Mouse (Mus musculus): ENCODE measurements around the gene Hadhb. TPM values are rescaled to one million over a fixed set of nuclear protein-coding genes. Genes with fewer than 3 reads are reported as not detected.

Hadhb gene
- polyA plus RNA-seq (2012; rRNA removed), result 109 and 124 TPM in 2 replicates

GRCm38 (mm10) chr5:30154474-30155394 lies at the start of gene Hadhb, which contains the start of gene Hadha:
TSS of gene Hadhb (plus strand) at chr5:30155248.
TSS of gene Hadha (minus strand) at chr5:30155162.
- DNase-seq (ENCODE audit: low read depth), result no peak

- no peak for DNase-seq (ENCODE audit: low read depth)
Observed at GRCm38 (mm10) chr5:30105668-30106300, 49.3 kb upstream of the Hadhb start, which contains the start of gene 3110082J24Rik. TSS of gene 3110082J24Rik (minus strand) at chr5:30106086.

GRCm38 (mm10) chr5:30106756-30107155 lies 48.3 kb upstream of the Hadhb start:
- no peak for DNase-seq (ENCODE audit: low read depth)

- no peak for DNase-seq (ENCODE audit: low read depth)
Observed at GRCm38 (mm10) chr5:30107186-30107585, 47.9 kb upstream of the Hadhb start.

- no peak for DNase-seq (ENCODE audit: low read depth)
Observed at GRCm38 (mm10) chr5:30107611-30108041, 47.4 kb upstream of the Hadhb start.

- no peak for DNase-seq (ENCODE audit: low read depth)
Observed at GRCm38 (mm10) chr5:30108233-30108632, 46.8 kb upstream of the Hadhb start.

GRCm38 (mm10) chr5:30109899-30110298 lies 45.1 kb upstream of the Hadhb start:
- DNase-seq (ENCODE audit: low read depth), result no peak

GRCm38 (mm10) chr5:30110371-30111060 lies 44.5 kb upstream of the Hadhb start:
- DNase-seq (ENCODE audit: low read depth), result no peak

GRCm38 (mm10) chr5:30111126-30111525 lies 43.9 kb upstream of the Hadhb start:
- DNase-seq (ENCODE audit: low read depth), result no peak

GRCm38 (mm10) chr5:30111771-30112170 lies 43.3 kb upstream of the Hadhb start:
- DNase-seq (ENCODE audit: low read depth), result no peak

GRCm38 (mm10) chr5:30112533-30113068 lies 42.4 kb upstream of the Hadhb start:
- no peak for DNase-seq (ENCODE audit: low read depth)

GRCm38 (mm10) chr5:30113881-30114760 lies 40.9 kb upstream of the Hadhb start:
- DNase-seq (ENCODE audit: low read depth), result no peak

GRCm38 (mm10) chr5:30114761-30115140 lies 40.3 kb upstream of the Hadhb start:
- DNase-seq (ENCODE audit: low read depth), result no peak

GRCm38 (mm10) chr5:30115718-30116117 lies 39.3 kb upstream of the Hadhb start:
- no peak for DNase-seq (ENCODE audit: low read depth)

- no peak for DNase-seq (ENCODE audit: low read depth)
Observed at GRCm38 (mm10) chr5:30118018-30118417, 37.0 kb upstream of the Hadhb start.

GRCm38 (mm10) chr5:30119163-30119562 lies 35.9 kb upstream of the Hadhb start:
- DNase-seq (ENCODE audit: low read depth), result no peak

- no peak for DNase-seq (ENCODE audit: low read depth)
Observed at GRCm38 (mm10) chr5:30120106-30120505, 34.9 kb upstream of the Hadhb start.

GRCm38 (mm10) chr5:30122481-30122880 lies 32.6 kb upstream of the Hadhb start:
- DNase-seq (ENCODE audit: low read depth), result no peak

- no peak for DNase-seq (ENCODE audit: low read depth)
Observed at GRCm38 (mm10) chr5:30125587-30125986, 29.5 kb upstream of the Hadhb start.

- no peak for DNase-seq (ENCODE audit: low read depth)
Observed at GRCm38 (mm10) chr5:30126756-30127155, 28.3 kb upstream of the Hadhb start.
